Mouse (Mus musculus): Measurements from ENCODE around the gene Slc6a20a. TPM values are rescaled to one million over a fixed set of nuclear protein-coding genes. Genes with fewer than 3 reads are reported as not detected.
A peak's percentile ranks its signal among the peaks of the same experiment; 100 is the strongest.

Slc6a20a gene
- polyA plus RNA-seq (2014; fragmentation: Nextera tagmentation; extraction: Ambion mirVana): not detected in 2 replicates

DNA sequence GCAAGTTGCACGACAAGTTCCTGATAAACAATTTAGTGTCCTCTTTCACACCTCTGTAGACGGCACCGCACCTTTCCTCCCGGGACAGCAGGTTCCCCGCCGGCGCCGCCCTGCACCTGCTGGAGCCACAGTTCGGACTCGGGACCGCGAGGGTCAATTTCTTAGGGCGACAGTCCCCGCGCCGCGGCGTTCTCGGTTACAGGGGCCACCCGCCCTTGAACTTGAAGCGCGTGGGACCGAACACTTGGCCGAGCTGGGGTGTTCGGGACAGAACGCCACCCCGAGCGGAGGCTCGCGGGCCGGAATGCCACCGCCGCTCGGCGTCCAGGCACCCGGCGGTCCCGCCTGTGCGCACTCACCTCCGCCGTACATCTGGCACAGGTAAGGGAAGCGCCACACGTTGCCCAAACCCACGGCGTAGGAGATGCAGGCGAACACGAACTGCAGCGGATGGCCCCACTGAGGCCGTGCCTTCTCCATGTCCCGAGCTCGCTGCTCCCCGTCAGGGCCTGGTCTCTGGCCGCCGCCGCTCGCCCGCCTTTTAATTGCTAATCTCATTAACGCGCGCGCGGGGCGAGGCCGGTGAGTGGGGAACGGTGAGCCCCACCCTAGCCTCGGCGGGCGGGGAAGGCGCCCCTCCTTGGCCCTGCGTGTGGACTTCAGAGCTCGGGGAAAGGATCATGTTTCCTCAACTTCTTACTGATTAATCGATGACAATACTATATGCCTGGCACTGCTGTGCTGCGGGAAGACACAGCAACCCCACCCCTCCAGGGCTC is at the start of gene Slc6a20a, which contains the start of gene Ccr9:
Gene Slc6a20a (minus strand): TSS at position 559 of the 779 bp plus-strand sequence.
Gene Ccr9 (plus strand): TSS at position 113 of the 779 bp plus-strand sequence.
- peak within 1 kb of the TSS; percentile 80 for H3K4me2 ChIP-seq (ENCODE audit: low read length)
- 1% methylated on average over 73 of the region's 73 CpGs for WGBS
- ATAC-seq (ENCODE audit: insufficient number of reproducible peaks, insufficient read depth, low FRiP score, low read depth): no peak

DNA sequence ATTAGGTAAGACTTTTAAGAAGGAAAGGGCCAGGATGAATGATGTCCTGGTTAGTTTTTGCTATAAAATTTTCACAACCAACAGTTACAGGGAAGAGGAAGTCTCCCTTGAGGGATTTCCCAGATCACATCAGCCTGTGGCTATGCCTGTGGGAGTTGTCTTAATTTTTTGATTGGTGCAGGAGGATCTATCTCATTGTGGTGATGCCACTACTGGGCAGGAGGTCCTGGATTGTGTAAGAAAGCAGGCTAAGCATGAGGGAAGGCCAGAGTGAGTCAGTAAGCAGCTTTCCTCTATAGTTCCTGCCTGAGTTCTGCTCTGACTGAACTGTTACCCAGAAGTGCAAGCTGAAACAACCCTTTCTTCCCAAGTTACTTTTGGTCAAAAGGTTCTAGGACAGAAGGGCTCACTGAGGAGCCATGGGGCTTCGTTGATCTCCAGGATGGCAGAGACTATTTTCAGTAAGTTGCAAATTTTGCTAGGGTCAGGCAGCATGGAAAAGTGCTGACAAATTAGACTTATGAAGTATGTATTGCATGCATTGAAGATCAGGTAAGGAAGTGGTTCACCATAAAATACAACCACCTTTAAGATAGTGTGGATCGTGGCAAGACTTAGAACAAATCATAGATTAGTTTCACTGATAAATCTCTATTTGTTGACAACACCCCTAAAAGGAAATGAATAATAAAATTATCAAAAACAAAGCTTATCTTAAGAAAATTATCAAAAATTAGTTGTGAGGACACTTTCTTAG is 44.2 kb upstream of the Slc6a20a start:
- no peaks in the 10 kb centered on the region for H3K4me1 ChIP-seq (ENCODE audit: control insufficient read depth in 2 of 2, insufficient read depth in 2 of 2, low read length in 2 of 2)
- WGBS: 54% methylated on average over 2 of the region's 2 CpGs
- H3K9me3 ChIP-seq (ENCODE audit: control insufficient read depth, low read length): no peaks in the 10 kb centered on the region
- no peak overlapping the region for H3K4me2 ChIP-seq (ENCODE audit: low read length)
- H3K27me3 ChIP-seq (ENCODE audit: control insufficient read depth, insufficient read depth, low read length): peaks cover 4% of the 10 kb centered on the region; the same call in 1 of the 2 replicates
- no peak for ATAC-seq (ENCODE audit: insufficient number of reproducible peaks, insufficient read depth, low FRiP score, low read depth)
- no peak overlapping the region for H3K4me3 ChIP-seq (ENCODE audit: control insufficient read depth in 1 of 2, insufficient read depth in 1 of 2, low read depth in 1 of 2, low read length in 2 of 2)
- H3K9ac ChIP-seq (ENCODE audit: low read length): no peak overlapping the region
- no peak overlapping the region for H3K27ac ChIP-seq (replicated peaks in 1 of 2; ENCODE audit: control insufficient read depth in 1 of 2, insufficient read depth in 1 of 2, low read depth in 2 of 2, low read length in 2 of 2)
- no peaks in the 10 kb centered on the region for H3K36me3 ChIP-seq (ENCODE audit: control insufficient read depth, insufficient read depth, low read length)

More for the DNA sequence above, at the start of gene Slc6a20a, which contains the start of gene Ccr9:
- Histone ChIP-seq H3K27me3 (ENCODE audit: control insufficient read depth, insufficient read depth, low read length) (peaks cover 84% of the 10 kb centered on the region), H3K9me3 (ENCODE audit: control insufficient read depth, low read length) (no peaks in the 10 kb centered on the region), H3K9ac (ENCODE audit: low read length) (peak within 1 kb of the TSS; percentile 14; the same call in 1 of the 2 replicates), H3K4me3 (ENCODE audit: control insufficient read depth in 1 of 2, insufficient read depth in 1 of 2, low read depth in 1 of 2, low read length in 2 of 2) (peak within 1 kb of the TSS; percentile 34 to 44), H3K36me3 (ENCODE audit: control insufficient read depth, insufficient read depth, low read length) (no peaks in the 10 kb centered on the region), H3K4me1 (ENCODE audit: control insufficient read depth in 2 of 2, insufficient read depth in 2 of 2, low read length in 2 of 2) (peaks cover 5 to 9% of the 10 kb centered on the region in 2 experiments; a peak in 3 of 4 replicates), H3K27ac (replicated peaks in 1 of 2; ENCODE audit: control insufficient read depth in 1 of 2, insufficient read depth in 1 of 2, low read depth in 2 of 2, low read length in 2 of 2) (no peak within 1 kb of the TSS)

DNA sequence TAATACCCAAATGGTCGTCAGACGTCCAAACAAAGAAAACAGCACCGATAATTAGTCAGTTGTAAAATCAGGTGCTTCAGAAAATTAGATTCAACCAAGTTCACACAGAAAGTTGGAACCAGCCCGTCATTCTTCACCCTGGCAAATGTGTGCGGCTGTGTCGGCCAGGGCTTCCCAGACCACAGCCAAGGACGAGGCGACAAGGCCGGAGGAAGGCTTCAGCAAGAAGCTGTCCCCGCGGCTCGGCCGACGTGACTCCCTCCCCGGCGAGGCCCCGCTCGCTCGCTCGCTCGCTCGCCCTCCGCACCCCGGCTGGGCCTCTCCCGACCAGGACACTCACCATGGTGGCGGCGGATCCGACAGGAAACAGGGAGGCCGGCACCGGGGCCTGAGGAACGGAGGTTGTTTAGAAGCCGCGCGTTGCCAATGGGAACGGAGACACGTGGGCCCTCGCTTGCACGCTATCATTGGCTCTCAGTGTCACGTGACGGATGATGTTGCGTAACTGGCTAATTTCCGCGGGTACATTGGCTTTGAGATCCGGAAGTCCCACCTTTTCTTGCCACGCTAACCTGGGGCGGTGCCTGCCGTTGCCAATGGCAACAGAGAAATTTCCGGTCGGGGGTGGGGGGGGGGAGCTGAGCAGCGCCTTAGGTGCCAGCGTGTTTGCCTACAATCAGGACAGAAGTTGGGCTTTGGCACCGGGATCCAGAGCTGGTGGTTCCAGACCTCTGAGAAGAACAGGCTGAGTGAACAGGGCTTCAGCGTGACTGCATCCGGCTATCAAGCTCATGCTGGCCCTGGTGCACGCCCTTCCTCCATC is 38.7 kb upstream of the Slc6a20a start, which contains the start of gene Lztfl1:
Gene Lztfl1 (minus strand): TSS at position 512 of the 823 bp plus-strand sequence.
- H3K4me3 ChIP-seq (ENCODE audit: control insufficient read depth in 1 of 2, insufficient read depth in 1 of 2, low read depth in 1 of 2, low read length in 2 of 2): peak within 1 kb of the TSS; percentile 59 to 98
- peak within 1 kb of the TSS; percentile 76 for H3K9ac ChIP-seq (ENCODE audit: low read length)
- peaks cover 2 to 6% of the 10 kb centered on the region in 2 experiments; a peak in 3 of 4 replicates for H3K4me1 ChIP-seq (ENCODE audit: control insufficient read depth in 2 of 2, insufficient read depth in 2 of 2, low read length in 2 of 2)
- peak; percentile 100 for ATAC-seq (ENCODE audit: insufficient number of reproducible peaks, insufficient read depth, low FRiP score, low read depth)
- H3K27ac ChIP-seq (replicated peaks in 1 of 2; ENCODE audit: control insufficient read depth in 1 of 2, insufficient read depth in 1 of 2, low read depth in 2 of 2, low read length in 2 of 2): peak within 1 kb of the TSS; percentile 66 to 71
- peak within 1 kb of the TSS; percentile 79 for H3K4me2 ChIP-seq (ENCODE audit: low read length)
- peaks cover 3% of the 10 kb centered on the region; the same call in 1 of the 2 replicates for H3K36me3 ChIP-seq (ENCODE audit: control insufficient read depth, insufficient read depth, low read length)
- no peaks in the 10 kb centered on the region for H3K9me3 ChIP-seq (ENCODE audit: control insufficient read depth, low read length)
- under 1% methylated on average over 55 of the region's 55 CpGs for WGBS
- H3K27me3 ChIP-seq (ENCODE audit: control insufficient read depth, insufficient read depth, low read length): no peaks in the 10 kb centered on the region; the same call in 1 of the 2 replicates

DNA sequence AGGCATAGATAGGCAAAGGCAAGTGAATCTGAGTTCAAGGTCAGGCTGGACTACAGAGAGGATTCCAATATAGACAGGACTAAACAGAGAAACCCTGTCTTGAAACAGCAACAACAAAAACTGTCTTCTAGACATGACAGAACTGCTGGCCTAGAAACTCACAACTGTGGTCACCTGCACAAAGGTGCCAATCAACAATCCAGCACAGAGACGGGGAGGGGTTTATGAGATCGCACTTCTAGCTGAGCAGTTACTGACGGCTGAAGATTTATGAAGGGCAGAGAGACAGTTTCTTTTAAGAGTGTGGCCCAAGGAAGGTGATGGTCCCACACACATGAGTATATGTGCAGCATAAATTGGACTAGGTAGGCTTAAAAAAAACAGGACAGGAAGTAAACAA is 37.6 kb upstream of the Slc6a20a start:
- H3K27me3 ChIP-seq (ENCODE audit: control insufficient read depth, insufficient read depth, low read length): no peaks in the 10 kb centered on the region; the same call in 1 of the 2 replicates
- peaks cover 12% of the 10 kb centered on the region for H3K36me3 ChIP-seq (ENCODE audit: control insufficient read depth, insufficient read depth, low read length)
- no peak overlapping the region for H3K27ac ChIP-seq (replicated peaks in 1 of 2; ENCODE audit: control insufficient read depth in 1 of 2, insufficient read depth in 1 of 2, low read depth in 2 of 2, low read length in 2 of 2)
- 60% methylated on average over 3 of the region's 3 CpGs for WGBS
- H3K9ac ChIP-seq (ENCODE audit: low read length): peak overlapping the region; percentile 76
- peak overlapping the region in 1 of 2 experiments; percentile 59; a peak in 1 of 4 replicates for H3K4me3 ChIP-seq (ENCODE audit: control insufficient read depth in 1 of 2, insufficient read depth in 1 of 2, low read depth in 1 of 2, low read length in 2 of 2)
- peak overlapping the region; percentile 79 for H3K4me2 ChIP-seq (ENCODE audit: low read length)
- ATAC-seq (ENCODE audit: insufficient number of reproducible peaks, insufficient read depth, low FRiP score, low read depth): no peak
- no peaks in the 10 kb centered on the region for H3K9me3 ChIP-seq (ENCODE audit: control insufficient read depth, low read length)
- H3K4me1 ChIP-seq (ENCODE audit: control insufficient read depth in 2 of 2, insufficient read depth in 2 of 2, low read length in 2 of 2): peaks cover 2 to 6% of the 10 kb centered on the region in 2 experiments; a peak in 3 of 4 replicates

DNA sequence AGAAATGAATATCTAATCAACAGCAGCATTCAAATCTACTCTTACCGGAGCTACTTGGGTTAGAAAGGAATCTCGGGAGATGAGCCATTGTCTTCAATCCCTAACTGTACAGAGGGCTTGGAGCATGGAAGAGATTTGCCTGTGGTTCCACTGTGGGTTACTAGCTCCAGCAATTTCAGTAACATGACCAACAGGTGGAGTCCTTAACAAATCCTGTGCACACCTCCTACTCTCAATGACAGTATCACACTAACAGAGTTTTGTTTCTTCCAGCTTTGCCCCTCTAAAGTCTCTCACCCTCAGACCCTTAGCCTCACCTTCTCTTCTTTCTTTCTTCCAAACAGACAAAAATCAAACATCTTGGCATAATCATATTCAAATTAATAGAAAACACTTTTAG is 34.4 kb upstream of the Slc6a20a start:
- WGBS: 79% methylated on average over 2 of the region's 2 CpGs
- H3K9me3 ChIP-seq (ENCODE audit: control insufficient read depth, low read length): no peaks in the 10 kb centered on the region
- no peak overlapping the region for H3K27ac ChIP-seq (replicated peaks in 1 of 2; ENCODE audit: control insufficient read depth in 1 of 2, insufficient read depth in 1 of 2, low read depth in 2 of 2, low read length in 2 of 2)
- peaks cover 37% of the 10 kb centered on the region for H3K36me3 ChIP-seq (ENCODE audit: control insufficient read depth, insufficient read depth, low read length)
- no peak overlapping the region for H3K9ac ChIP-seq (ENCODE audit: low read length)
- peaks cover 2 to 6% of the 10 kb centered on the region in 2 experiments; a peak in 3 of 4 replicates for H3K4me1 ChIP-seq (ENCODE audit: control insufficient read depth in 2 of 2, insufficient read depth in 2 of 2, low read length in 2 of 2)
- no peak for ATAC-seq (ENCODE audit: insufficient number of reproducible peaks, insufficient read depth, low FRiP score, low read depth)
- H3K27me3 ChIP-seq (ENCODE audit: control insufficient read depth, insufficient read depth, low read length): no peaks in the 10 kb centered on the region
- no peak overlapping the region for H3K4me3 ChIP-seq (ENCODE audit: control insufficient read depth in 1 of 2, insufficient read depth in 1 of 2, low read depth in 1 of 2, low read length in 2 of 2)
- no peak overlapping the region for H3K4me2 ChIP-seq (ENCODE audit: low read length)

DNA sequence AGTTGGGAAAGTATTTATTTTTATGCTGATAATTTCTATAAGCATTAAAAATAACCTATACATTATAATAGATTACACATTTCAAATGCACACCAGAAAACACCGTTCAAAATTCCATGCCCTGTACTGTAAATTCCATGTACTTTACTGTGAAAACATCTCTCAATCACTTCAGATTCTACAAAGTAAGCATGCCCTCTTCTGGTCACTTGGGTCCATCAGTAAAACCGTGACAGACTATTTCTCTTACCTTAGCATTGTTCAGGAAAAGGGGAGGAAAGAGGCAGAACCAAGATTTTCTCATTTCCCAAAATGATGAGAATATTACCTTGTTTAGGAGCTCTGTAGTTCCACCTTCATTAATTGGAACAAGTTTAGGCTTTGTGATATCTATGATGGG is 30.5 kb upstream of the Slc6a20a start:
- ATAC-seq (ENCODE audit: insufficient number of reproducible peaks, insufficient read depth, low FRiP score, low read depth): no peak
- Histone ChIP-seq H3K9me3 (ENCODE audit: control insufficient read depth, low read length) (no peaks in the 10 kb centered on the region), H3K4me3 (ENCODE audit: control insufficient read depth in 1 of 2, insufficient read depth in 1 of 2, low read depth in 1 of 2, low read length in 2 of 2) (no peak overlapping the region), H3K4me2 (ENCODE audit: low read length) (no peak overlapping the region), H3K9ac (ENCODE audit: low read length) (no peak overlapping the region), H3K27ac (replicated peaks in 1 of 2; ENCODE audit: control insufficient read depth in 1 of 2, insufficient read depth in 1 of 2, low read depth in 2 of 2, low read length in 2 of 2) (no peak overlapping the region), H3K4me1 (ENCODE audit: control insufficient read depth in 2 of 2, insufficient read depth in 2 of 2, low read length in 2 of 2) (no peaks in the 10 kb centered on the region), H3K27me3 (ENCODE audit: control insufficient read depth, insufficient read depth, low read length) (no peaks in the 10 kb centered on the region), H3K36me3 (ENCODE audit: control insufficient read depth, insufficient read depth, low read length) (peaks cover 53% of the 10 kb centered on the region)
- 40% methylated on average over 2 of the region's 2 CpGs for WGBS

- Histone ChIP-seq H3K9ac (ENCODE audit: low read length) (no peak overlapping the region), H3K36me3 (ENCODE audit: control insufficient read depth, insufficient read depth, low read length) (peaks cover 52% of the 10 kb centered on the region), H3K4me1 (ENCODE audit: control insufficient read depth in 2 of 2, insufficient read depth in 2 of 2, low read length in 2 of 2) (no peaks in the 10 kb centered on the region), H3K27ac (replicated peaks in 1 of 2; ENCODE audit: control insufficient read depth in 1 of 2, insufficient read depth in 1 of 2, low read depth in 2 of 2, low read length in 2 of 2) (no peak overlapping the region), H3K9me3 (ENCODE audit: control insufficient read depth, low read length) (no peaks in the 10 kb centered on the region), H3K4me3 (ENCODE audit: control insufficient read depth in 1 of 2, insufficient read depth in 1 of 2, low read depth in 1 of 2, low read length in 2 of 2) (no peak overlapping the region), H3K4me2 (ENCODE audit: low read length) (no peak overlapping the region), H3K27me3 (ENCODE audit: control insufficient read depth, insufficient read depth, low read length) (no peaks in the 10 kb centered on the region)
- 84% methylated on average over 5 of the region's 5 CpGs for WGBS
- no peak for ATAC-seq (ENCODE audit: insufficient number of reproducible peaks, insufficient read depth, low FRiP score, low read depth)
These were observed 23.1 kb upstream of the Slc6a20a start for GRCm38 (mm10) chr9:123701822-123702221.
